In the genomic region with DNA sequence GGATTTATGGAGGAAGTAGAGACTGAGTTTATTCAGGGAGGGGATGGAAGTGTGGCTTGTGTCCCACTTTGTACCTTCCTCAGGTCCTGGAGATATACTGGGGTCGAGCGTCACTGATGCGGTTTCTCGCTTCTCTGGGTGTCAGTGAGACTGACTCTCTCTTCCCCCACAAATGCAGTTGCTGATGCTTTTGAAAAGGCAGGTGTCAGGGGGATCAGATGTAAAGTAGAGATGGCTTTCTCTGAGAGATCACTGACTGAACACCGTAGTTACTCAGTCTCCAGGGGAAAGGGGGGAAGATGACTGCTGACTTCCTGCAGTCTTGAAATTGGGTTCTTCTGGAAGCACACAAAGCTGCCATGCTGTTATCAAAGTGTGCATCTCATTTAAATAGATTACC, we compare ENCODE assay signal across 20 mouse cellular contexts.
DNase-seq lines count a peak whose midpoint lies in the region; ATAC-seq and TF ChIP-seq lines count a peak whose summit lies in the region.
"Had no signal": no experiment of that assay in that cellular context is flagged by ENCODE, and none has a peak within 500 bp of the region (broad histone marks: within the 10 kb centered on the region; RNA-seq: fewer than 3 reads in every experiment).

No protein-coding gene starts in this region.

- no peak for TF ChIP-seq POLR2A in CH12.LX (IDR thresholded peaks at IDR 0.05; ENCODE audit: low read depth, low read length)

- H3K27ac ChIP-seq in forebrain, embryonic 11.5 days (ENCODE audit: low read depth, low read length) = no peak overlapping the region
- no peak overlapping the region for H3K27ac ChIP-seq in forebrain, embryonic 13.5 days
- H3K27ac ChIP-seq in midbrain, embryonic 14.5 days (replicated peaks; ENCODE audit: low read depth, low read length) = 0 out of 2 replicates have a peak overlapping the region, but pooled peaks have one; percentile 43
- no peak overlapping the region for H3K27ac ChIP-seq in midbrain, embryonic 10.5 days (replicated peaks)
- H3K27ac ChIP-seq in CH12.LX (ENCODE audit: insufficient read depth, low read depth) = no peak overlapping the region
- H3K27ac ChIP-seq: embryonic facial prominence, embryonic 13.5 days; heart, embryonic 10.5 days; hindbrain, embryonic 13.5 days had no signal

- peaks cover 30% of the 10 kb centered on the region for H3K79me2 ChIP-seq in CH12.LX (replicated peaks; ENCODE audit: control insufficient read depth, extremely low read depth, insufficient read depth, poor library complexity, severe bottlenecking)

- H3K4me2 ChIP-seq in forebrain, embryonic 11.5 days (ENCODE audit: low read depth, low read length, severe bottlenecking) = no peak overlapping the region
- H3K4me2 ChIP-seq in forebrain, embryonic 13.5 days = no peak overlapping the region
- H3K4me2 ChIP-seq in midbrain, embryonic 14.5 days (ENCODE audit: low read length) = no peak overlapping the region
- no peak overlapping the region for H3K4me2 ChIP-seq in CH12.LX (ENCODE audit: insufficient read depth, low read depth, poor library complexity, severe bottlenecking)
- H3K4me2 ChIP-seq: embryonic facial prominence, embryonic 13.5 days; hindbrain, embryonic 13.5 days had no signal

- no peak for TF ChIP-seq RAD21 in CH12.LX (IDR thresholded peaks at IDR 0.05; ENCODE audit: low read depth, low read length)

- H3K4me3 ChIP-seq in forebrain, embryonic 11.5 days (ENCODE audit: low read depth, low read length) = no peak overlapping the region
- H3K4me3 ChIP-seq in forebrain, embryonic 13.5 days = no peak overlapping the region
- no peak overlapping the region for H3K4me3 ChIP-seq in midbrain, embryonic 14.5 days (replicated peaks; ENCODE audit: low read depth, low read length)
- H3K4me3 ChIP-seq in midbrain, embryonic 10.5 days = no peak overlapping the region
- no peak overlapping the region for H3K4me3 ChIP-seq in CH12.LX (replicated peaks in 1 of 3; ENCODE audit: low read depth in 2 of 3, low read length in 2 of 3, poor library complexity in 1 of 3)
- H3K4me3 ChIP-seq: embryonic facial prominence, embryonic 13.5 days; heart, embryonic 10.5 days; hindbrain, embryonic 13.5 days had no signal

- dilution Hi-C loops in CH12.LX (cut with MboI; ENCODE audit: extremely low pct_ligation_motif_present, extremely low pct_unique_long_range_greater_than_20kb, low sequenced_read_pairs) = no loop called here

- DNase-seq in forebrain, embryonic 11.5 days (ENCODE audit: low spot score) = peak; percentile 9
- DNase-seq in midbrain, embryonic 14.5 days = no peak
- no peak for DNase-seq in midbrain, embryonic 10.5 days (ENCODE audit: low spot score)
- peak; percentile 64 for DNase-seq in CH12.LX (ENCODE audit: extremely low read depth)
- peak; percentile 35 for DNase-seq in thymus, postnatal 25 days
- DNase-seq: adrenal gland, postnatal 10 days; B cell, adult 2 months; cerebellum, adult 11-12 months; cerebellum, adult 9-10 months; cerebellum, postnatal 36 days; gastrocnemius, postnatal 36 days; heart, adult 18-20 months; heart, postnatal 10 days had no signal

- ATAC-seq in forebrain, embryonic 11.5 days (replicated peaks; ENCODE audit: low FRiP score) = no peak
- no peak for ATAC-seq in forebrain, embryonic 13.5 days
- ATAC-seq in midbrain, embryonic 14.5 days (ENCODE audit: low FRiP score, low TSS enrichment) = no peak
- no peak for ATAC-seq in inflammation-experienced regulatory T-cells, adult 6 months
- ATAC-seq: CD4-positive, CD25-positive, alpha-beta regulatory T cell, adult 4 months; forebrain, embryonic 14.5 days had no signal

- TF ChIP-seq EP300 in CH12.LX (IDR thresholded peaks at IDR 0.05; ENCODE audit: low read length) = no peak

- 93% methylated on average over 5 of the region's 5 CpGs for WGBS in forebrain, embryonic 11.5 days
- WGBS in forebrain, embryonic 13.5 days = 89% methylated on average over 5 of the region's 5 CpGs
- WGBS in midbrain, embryonic 14.5 days = 77% methylated on average over 5 of the region's 5 CpGs
- WGBS in midbrain, embryonic 10.5 days = 87% methylated on average over 5 of the region's 5 CpGs

- 0 out of 2 replicates have a peak, but pooled peaks cover 2% of the 10 kb centered on the region for H3K4me1 ChIP-seq in forebrain, embryonic 11.5 days (replicated peaks; ENCODE audit: control insufficient read depth, insufficient read depth, low read length)
- H3K4me1 ChIP-seq in forebrain, embryonic 13.5 days = peaks cover 43% of the 10 kb centered on the region
- peaks cover 21% of the 10 kb centered on the region; the same call in 1 of the 2 replicates for H3K4me1 ChIP-seq in midbrain, embryonic 14.5 days (ENCODE audit: control insufficient read depth, insufficient read depth, low read length)
- no peaks in the 10 kb centered on the region; the same call in 1 of the 2 replicates for H3K4me1 ChIP-seq in midbrain, embryonic 10.5 days
- H3K4me1 ChIP-seq in CH12.LX (ENCODE audit: control insufficient read depth in 1 of 2, insufficient read depth in 2 of 2) = peaks cover 41 to 98% of the 10 kb centered on the region in 2 experiments

- H3K9ac ChIP-seq in forebrain, embryonic 11.5 days (ENCODE audit: low read length) = no peak overlapping the region
- no peak overlapping the region for H3K9ac ChIP-seq in forebrain, embryonic 13.5 days
- no peak overlapping the region for H3K9ac ChIP-seq in midbrain, embryonic 14.5 days (replicated peaks; ENCODE audit: low read length)
- no peak overlapping the region for H3K9ac ChIP-seq in CH12.LX (ENCODE audit: insufficient read depth, low read depth)
- H3K9ac ChIP-seq: embryonic facial prominence, embryonic 13.5 days; hindbrain, embryonic 13.5 days had no signal

- in situ Hi-C loops in CH12.LX (cut with MboI; ENCODE audit: low pct_ligation_motif_present, low pct_unique_long_range_greater_than_20kb, low sequenced_read_pairs) = no loop called here

- no peak for TF ChIP-seq CTCF in CH12.LX (conservative IDR thresholded peaks at IDR 0.05 in 1 of 2, IDR thresholded peaks at IDR 0.05 in 1 of 2; ENCODE audit: low read depth in 2 of 2, low read length in 2 of 2)

- no peaks in the 10 kb centered on the region for H3K9me3 ChIP-seq in forebrain, embryonic 11.5 days (ENCODE audit: control insufficient read depth, low read length)
- H3K9me3 ChIP-seq in forebrain, embryonic 13.5 days (replicated peaks) = no peaks in the 10 kb centered on the region
- no peaks in the 10 kb centered on the region for H3K9me3 ChIP-seq in midbrain, embryonic 14.5 days (ENCODE audit: control insufficient read depth, low read length)
- no peaks in the 10 kb centered on the region for H3K9me3 ChIP-seq in midbrain, embryonic 10.5 days (replicated peaks)
- no peaks in the 10 kb centered on the region for H3K9me3 ChIP-seq in CH12.LX (replicated peaks; ENCODE audit: low read length)
- H3K9me3 ChIP-seq: embryonic facial prominence, embryonic 13.5 days; heart, embryonic 10.5 days; hindbrain, embryonic 13.5 days had no signal

- no peaks in the 10 kb centered on the region for H3K27me3 ChIP-seq in forebrain, embryonic 11.5 days (ENCODE audit: control insufficient read depth, insufficient read depth, low read length)
- H3K27me3 ChIP-seq in forebrain, embryonic 13.5 days = no peaks in the 10 kb centered on the region
- no peaks in the 10 kb centered on the region for H3K27me3 ChIP-seq in midbrain, embryonic 14.5 days (ENCODE audit: control insufficient read depth, insufficient read depth, low read length)
- no peaks in the 10 kb centered on the region for H3K27me3 ChIP-seq in midbrain, embryonic 10.5 days (ENCODE audit: low read depth, poor library complexity, severe bottlenecking)
- H3K27me3 ChIP-seq in CH12.LX (replicated peaks) = no peaks in the 10 kb centered on the region
- H3K27me3 ChIP-seq: embryonic facial prominence, embryonic 13.5 days; hindbrain, embryonic 13.5 days had no signal

- no peaks in the 10 kb centered on the region for H3K36me3 ChIP-seq in forebrain, embryonic 11.5 days (ENCODE audit: control insufficient read depth, insufficient read depth, low read length)
- no peaks in the 10 kb centered on the region for H3K36me3 ChIP-seq in forebrain, embryonic 13.5 days (ENCODE audit: poor library complexity, severe bottlenecking)
- H3K36me3 ChIP-seq in midbrain, embryonic 14.5 days (ENCODE audit: control insufficient read depth, insufficient read depth, low read length) = no peaks in the 10 kb centered on the region
- no peaks in the 10 kb centered on the region for H3K36me3 ChIP-seq in midbrain, embryonic 10.5 days
- peaks cover 3 to 38% of the 10 kb centered on the region in 2 experiments for H3K36me3 ChIP-seq in CH12.LX (replicated peaks in 1 of 2; ENCODE audit: control insufficient read depth in 1 of 2, insufficient read depth in 1 of 2, low read length in 1 of 2)
- H3K36me3 ChIP-seq: embryonic facial prominence, embryonic 13.5 days; heart, embryonic 10.5 days; hindbrain, embryonic 13.5 days had no signal

TF ChIP-seq in CH12.LX, 34 proteins besides CTCF, POLR2A, EP300 and RAD21:
- TF ChIP-seq MEF2A (IDR thresholded peaks at IDR 0.05; ENCODE audit: borderline replicate concordance, low read depth, low read length) (no peak), ETS1 (conservative IDR thresholded peaks at IDR 0.05; ENCODE audit: low read depth, low read length) (peak; percentile 30; the same call in 1 of the 2 replicates), TCF12 (IDR thresholded peaks at IDR 0.05; ENCODE audit: low read depth, low read length) (no peak), MYC (IDR thresholded peaks at IDR 0.05; ENCODE audit: low read depth, low read length) (no peak), GABPA (IDR thresholded peaks at IDR 0.05; ENCODE audit: insufficient replicate concordance, low read depth, low read length) (no peak), SIN3A (IDR thresholded peaks at IDR 0.05; ENCODE audit: low read length) (no peak), UBTF (IDR thresholded peaks at IDR 0.05; ENCODE audit: low read depth, low read length) (no peak)

Comparison
In these comparisons a context has a peak if more than half of its experiments do, and no peak if none do; other contexts are left out.
1. DNase-seq: peak in forebrain, embryonic 11.5 days (single experiment), CH12.LX (single experiment) and thymus, postnatal 25 days (single experiment); none in midbrain, embryonic 14.5 days (single experiment) and midbrain, embryonic 10.5 days (single experiment).